Mouse (Mus musculus) olfactory bulb, adult 2 months (tissue): ENCODE measurements around the gene Olfr510.
"Not testable (repeated sequence)": the region's sequence is repeated elsewhere in the genome, so short reads cannot be mapped to it uniquely, and the experiment has no call there.

Experiments
- CTCF ChIP-seq: fragments of 200-500 bp; IDR thresholded peaks from 2 replicates; pipeline ENCODE4 v1.5.1; 2012; ENCODE audit warnings: low read depth, mild to moderate bottlenecking, low read length, moderate library complexity; ENCODE audit not compliant: insufficient read depth
- POLR2A ChIP-seq: fragments of 200-500 bp; IDR thresholded peaks from 2 replicates; pipeline ENCODE4 v1.6.1; 2012; ENCODE audit warnings: mild to moderate bottlenecking, low read depth, low read length, moderate library complexity; ENCODE audit not compliant: insufficient read depth

DNA sequence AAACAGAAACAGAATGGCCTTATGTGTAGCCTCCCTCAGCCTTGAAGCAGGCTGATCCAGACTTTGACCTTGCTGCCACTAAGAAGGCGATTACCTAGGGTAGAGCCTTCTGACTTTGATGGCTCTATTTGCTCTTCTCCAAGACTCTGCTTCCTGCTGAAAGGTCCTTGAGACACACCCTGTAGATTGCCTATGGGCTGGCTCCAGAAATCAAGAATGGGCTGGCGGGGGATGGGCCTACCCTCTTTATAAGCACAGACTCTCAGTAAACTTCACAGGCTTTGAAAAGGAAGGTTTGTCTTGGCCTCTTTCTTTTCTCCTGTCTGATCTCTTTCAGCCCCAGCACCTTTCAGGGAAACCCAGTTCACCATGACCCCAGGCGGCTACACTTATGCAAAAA is 49.4 kb upstream of the Olfr510 start:
- not testable (repeated sequence) for TF ChIP-seq CTCF, POLR2A
